Mouse (Mus musculus) cerebellum, postnatal 10 days (tissue): ENCODE results near the gene Gm47995.
"Not testable (repeated sequence)": the region's sequence is repeated elsewhere in the genome, so short reads cannot be mapped to it uniquely, and the experiment has no call there.

Source experiments
- DNase-seq, 2 experiments: peaks; one replicate each; pipeline ENCODE4 v3.0.0; 2021; ENCODE audit warnings: mixed read lengths in 2 of 2

The Gm47995 gene

GRCm38 (mm10) chr1:151186879-151187424 is 11.3 kb upstream of the Gm47995 start:
- DNase-seq: not testable (repeated sequence)

DNA sequence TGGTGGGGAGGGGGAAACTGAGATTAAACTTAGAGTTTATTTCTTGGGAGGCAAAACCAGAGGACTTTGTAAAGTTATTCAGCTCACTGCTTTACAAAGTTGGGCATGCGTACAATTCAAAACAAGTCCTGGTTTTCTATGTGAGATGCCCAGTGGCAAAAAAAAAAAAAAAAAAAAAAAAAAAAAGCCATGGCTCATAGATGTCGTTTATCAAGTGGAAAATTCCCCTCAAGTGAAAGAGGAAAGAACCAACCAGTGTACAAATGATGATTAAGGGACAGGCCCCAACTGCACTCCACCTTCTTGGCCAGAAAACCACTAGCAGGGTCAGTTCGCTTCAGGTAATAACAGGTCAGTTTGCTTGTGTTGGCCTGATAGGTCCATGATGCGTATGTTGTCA is 9.8 kb upstream of the Gm47995 start:
- no peak for DNase-seq

DNA sequence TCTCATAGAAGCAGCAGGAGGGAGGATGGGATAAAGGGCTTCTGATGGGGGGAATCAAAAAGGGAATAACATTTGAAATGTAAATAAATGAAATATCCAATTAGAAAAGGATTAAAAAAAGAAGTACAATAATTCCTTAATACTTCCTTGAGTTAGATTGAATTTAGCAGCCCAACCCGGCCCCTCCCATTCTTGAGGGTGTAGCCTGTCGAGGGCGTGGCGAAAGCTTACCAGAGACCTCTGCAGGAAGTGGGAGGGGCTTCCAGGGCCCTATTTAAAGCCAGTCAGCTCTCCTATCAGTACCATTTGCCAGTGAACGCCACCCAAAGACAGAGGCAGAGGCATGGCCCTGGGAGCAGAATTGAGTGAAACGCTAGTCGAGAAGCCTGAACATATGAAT is 6.2 kb upstream of the Gm47995 start, which contains the start of gene Gm8947:
Gm8947 (plus strand) TSS at position 302 of the 400 bp plus-strand sequence.
- DNase-seq: not testable (repeated sequence)

- not testable (repeated sequence) for DNase-seq
Observed at GRCm38 (mm10) chr1:151192739-151193138, 5.5 kb upstream of the Gm47995 start.

DNA sequence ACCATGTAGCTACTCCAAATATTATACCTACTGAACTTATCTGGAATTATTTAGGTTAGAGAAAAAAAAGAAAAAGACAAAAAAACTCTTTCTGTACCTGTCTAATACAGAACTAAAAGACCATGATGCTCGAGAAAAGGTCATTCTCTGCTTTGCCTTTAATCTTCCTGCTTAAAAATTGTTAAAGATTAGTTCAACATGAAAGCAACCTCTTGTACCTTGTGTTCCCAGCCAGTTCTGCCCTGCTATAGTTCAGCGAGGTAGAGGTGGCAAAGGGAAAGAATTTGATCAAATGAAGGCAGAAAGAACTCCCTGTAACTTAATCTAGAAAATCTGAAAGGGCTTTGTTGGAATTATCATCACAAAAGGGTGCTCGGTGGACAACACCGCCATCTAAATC is 2.3 kb upstream of the Gm47995 start:
- not testable (repeated sequence) for DNase-seq

- DNase-seq: not testable (repeated sequence)
Observed at GRCm38 (mm10) chr1:151196690-151197089, 1.6 kb upstream of the Gm47995 start.

- not testable (repeated sequence) for DNase-seq
Observed at GRCm38 (mm10) chr1:151200620-151201019, 2.4 kb downstream of the Gm47995 start.

- DNase-seq: not testable (repeated sequence)
Observed at GRCm38 (mm10) chr1:151202771-151203170, 4.5 kb downstream of the Gm47995 start.

- not testable (repeated sequence) for DNase-seq
Observed at GRCm38 (mm10) chr1:151203818-151204217, 5.6 kb downstream of the Gm47995 start, which contains the start of gene 3110040M04Rik. TSS of gene 3110040M04Rik (plus strand) at chr1:151204121.

GRCm38 (mm10) chr1:151208493-151208892 is 10.2 kb downstream of the Gm47995 start:
- not testable (repeated sequence) for DNase-seq

DNA sequence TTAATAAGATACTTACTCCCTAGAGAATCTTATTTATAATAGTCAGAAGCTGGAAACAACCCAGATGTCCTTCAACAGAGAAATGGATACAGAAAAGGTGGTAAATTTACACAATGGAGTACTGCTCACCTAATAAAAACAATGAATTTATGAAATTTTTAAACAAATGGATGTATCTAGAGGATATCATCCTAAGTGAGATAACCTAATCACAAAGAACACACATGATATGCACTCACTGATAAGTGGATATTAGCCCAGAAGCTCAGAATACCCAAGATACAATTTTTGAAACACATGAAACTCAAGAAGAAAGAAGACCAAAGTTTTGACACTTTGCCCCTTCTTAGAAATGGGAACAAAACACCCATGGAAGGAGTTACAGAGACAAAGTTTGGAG is 10.7 kb downstream of the Gm47995 start:
- DNase-seq: not testable (repeated sequence)

- DNase-seq: not testable (repeated sequence)
Observed at GRCm38 (mm10) chr1:151209824-151210355, 11.6 kb downstream of the Gm47995 start, which contains the start of gene Gm47996. TSS of gene Gm47996 (plus strand) at chr1:151210131.

GRCm38 (mm10) chr1:151211666-151212065 is 13.4 kb downstream of the Gm47995 start:
- not testable (repeated sequence) for DNase-seq

DNA sequence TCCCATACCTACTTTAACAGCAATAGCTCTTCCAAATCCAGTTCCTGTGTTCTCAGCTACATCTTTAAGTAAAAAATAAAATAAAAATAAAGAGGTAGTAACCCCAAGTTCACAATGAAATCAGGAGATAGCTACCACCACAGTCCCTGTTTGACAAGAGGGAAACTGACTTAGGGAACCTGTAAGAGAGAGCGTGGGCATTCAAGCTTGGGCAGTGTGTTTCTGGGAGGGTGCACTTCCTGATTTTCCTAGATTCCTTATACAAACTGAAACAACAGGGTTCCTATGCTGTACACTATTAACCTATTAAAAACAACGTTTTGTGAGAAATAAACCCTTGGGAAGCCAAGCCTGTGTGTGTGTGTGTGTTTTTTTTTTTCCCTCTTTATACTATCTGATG is 16.6 kb downstream of the Gm47995 start:
- no peak for DNase-seq

GRCm38 (mm10) chr1:151215985-151216384 is 17.7 kb downstream of the Gm47995 start:
- no peak for DNase-seq

DNA sequence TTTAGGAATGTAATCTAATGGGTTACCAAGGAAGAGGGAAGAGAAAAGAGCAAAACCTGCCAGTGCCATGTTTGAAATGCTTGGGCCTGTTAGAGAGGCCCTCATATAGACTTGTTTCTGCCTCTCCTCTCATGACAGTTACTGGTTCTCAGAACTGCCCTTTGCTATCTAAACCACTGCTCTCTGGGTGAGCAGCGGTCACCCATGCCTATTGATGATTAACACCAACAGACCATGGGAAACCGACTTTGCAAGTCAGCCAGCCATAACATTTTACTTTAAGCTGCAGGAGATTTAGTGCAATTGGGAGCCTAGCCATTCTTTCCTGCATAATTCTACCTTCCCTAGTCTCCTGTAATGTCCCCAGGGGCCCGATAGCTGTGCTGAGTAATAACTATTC is 18.2 kb downstream of the Gm47995 start:
- no peak for DNase-seq

- DNase-seq: no peak
Observed at GRCm38 (mm10) chr1:151219045-151219444, 20.8 kb downstream of the Gm47995 start.

- DNase-seq: no peak
Observed at GRCm38 (mm10) chr1:151220098-151220497, 21.9 kb downstream of the Gm47995 start.

- no peak for DNase-seq
Observed at GRCm38 (mm10) chr1:151222561-151223267, 24.5 kb downstream of the Gm47995 start.

GRCm38 (mm10) chr1:151223377-151223776 is 25.1 kb downstream of the Gm47995 start:
- no peak for DNase-seq

DNA sequence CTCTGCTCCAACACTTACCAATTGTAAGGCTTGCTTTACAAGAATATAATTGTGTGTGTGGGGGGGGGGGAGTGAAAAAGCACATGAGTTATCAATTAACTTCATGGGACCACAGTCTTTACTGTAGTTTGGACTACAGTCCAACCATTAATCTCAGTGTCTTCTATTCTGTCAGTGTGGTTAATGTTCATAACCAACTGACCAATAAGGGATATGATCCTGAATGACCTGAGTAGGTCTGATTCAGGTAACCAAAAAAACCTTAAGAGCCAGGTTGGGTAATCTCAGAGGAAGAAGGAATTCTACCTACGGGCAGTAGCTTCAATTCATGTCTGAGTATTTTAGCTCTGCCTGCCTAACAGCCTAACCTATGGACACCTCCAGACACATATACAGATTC is 26.3 kb downstream of the Gm47995 start:
- DNase-seq: no peak

- no peak for DNase-seq
Observed at GRCm38 (mm10) chr1:151227506-151227905, 29.3 kb downstream of the Gm47995 start.

DNA sequence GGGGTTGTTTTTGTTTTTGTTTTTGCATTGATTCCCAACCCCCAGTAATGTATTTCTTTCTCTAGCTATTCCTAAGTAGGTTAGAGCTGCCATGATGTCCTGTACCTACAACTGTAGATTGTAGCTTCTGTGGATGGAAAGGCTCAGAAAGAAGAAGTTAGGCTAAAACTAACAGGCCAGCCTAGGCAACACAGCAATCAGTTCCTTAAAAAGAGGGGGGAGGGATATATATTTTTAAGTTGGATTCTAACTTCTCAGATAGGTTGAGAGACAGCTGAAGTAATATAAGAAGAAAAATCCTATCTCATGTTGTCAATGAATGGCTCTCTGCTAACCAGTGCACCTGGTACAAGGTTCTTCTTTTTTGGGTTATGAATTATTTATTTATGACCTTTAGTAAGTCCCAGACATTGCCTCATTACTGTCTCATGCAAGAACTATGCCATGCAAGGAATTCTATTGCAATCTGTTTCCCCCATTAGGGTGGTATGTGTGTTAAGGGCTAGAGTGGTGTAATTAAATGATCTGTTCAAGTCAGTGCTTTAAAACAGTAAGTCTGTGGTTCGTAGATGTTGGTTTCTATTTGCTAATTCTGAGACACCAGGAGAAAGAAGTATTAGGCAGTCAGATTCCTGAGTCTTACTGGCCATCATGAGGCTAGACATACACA is 30.2 kb downstream of the Gm47995 start:
- no peak for DNase-seq
